Mouse (Mus musculus) MEL (cell line): Measurements from ENCODE around the gene Kl. TPM values are rescaled to one million over a fixed set of nuclear protein-coding genes. Genes with fewer than 3 reads are reported as not detected.

Experiments
- DNase-seq: peaks from one replicate; pipeline ENCODE4 v3.0.0; 2011; ENCODE audit warnings: low read depth, low spot score
- H3K27ac ChIP-seq: 2 replicates; pipeline ENCODE4 v1.5.1; 2012; ENCODE audit warnings: low read depth, mild to moderate bottlenecking, control low read depth, low read length, moderate library complexity; ENCODE audit not compliant: control insufficient read depth
- H3K27me3 ChIP-seq, 2 experiments: fragments of 150-350 bp in 1 of 2; sonication (generic) in 1 of 2; 2 replicates each; pipeline ENCODE4 v1.6.1; 2012; ENCODE audit warnings: low read length in 2 of 2, mild to moderate bottlenecking in 2 of 2, improper control_type of control experiment in 1 of 2, moderate library complexity in 1 of 2; ENCODE audit not compliant: insufficient read depth in 2 of 2, control insufficient read depth in 1 of 2
- H3K36me3 ChIP-seq, 2 experiments: 2 replicates each; pipeline ENCODE4 v1.6.1; 2012 to 2014; ENCODE audit warnings: low read length in 2 of 2, improper control_type of control experiment in 1 of 2, inconsistent platforms in 1 of 2, mild to moderate bottlenecking in 1 of 2; ENCODE audit not compliant: insufficient read depth in 2 of 2, control insufficient read depth in 1 of 2
- H3K4me1 ChIP-seq, 2 experiments: fragments of 150-350 bp in 1 of 2; sonication (generic) in 1 of 2; 2 replicates each; pipeline ENCODE4 v1.6.1; 2012; ENCODE audit warnings: low read length in 2 of 2, improper control_type of control experiment in 1 of 2, mild to moderate bottlenecking in 1 of 2; ENCODE audit not compliant: insufficient read depth in 2 of 2, control insufficient read depth in 1 of 2
- H3K4me3 ChIP-seq, 2 experiments: fragments of 150-350 bp in 1 of 2; sonication (generic) in 1 of 2; 2 replicates each; pipeline ENCODE4 v1.5.1; 2012; ENCODE audit warnings: low read depth in 2 of 2, low read length in 2 of 2, mild to moderate bottlenecking in 2 of 2, moderate library complexity in 2 of 2, control low read depth in 1 of 2, improper control_type of control experiment in 1 of 2; ENCODE audit not compliant: control insufficient read depth in 1 of 2, insufficient read depth in 1 of 2
- H3K79me2 ChIP-seq: 2 replicates; pipeline ENCODE4 v1.6.1; 2012; ENCODE audit warnings: mild to moderate bottlenecking, low read length, moderate library complexity; ENCODE audit not compliant: control insufficient read depth, poor library complexity, insufficient read depth
- H3K9ac ChIP-seq: 2 replicates; pipeline ENCODE4 v1.6.1; 2012; ENCODE audit warnings: low read depth, mild to moderate bottlenecking, control low read depth, low read length, moderate library complexity; ENCODE audit not compliant: control insufficient read depth, poor library complexity, severe bottlenecking
- H3K9me3 ChIP-seq: fragments of 150-350 bp; sonication (generic); replicated peaks from 2 replicates; pipeline ENCODE4 v1.6.1; 2012; ENCODE audit warnings: mild to moderate bottlenecking, low read length, improper control_type of control experiment, moderate library complexity; ENCODE audit not compliant: insufficient read depth
- E2F4 ChIP-seq: IDR thresholded peaks from 2 replicates; pipeline ENCODE4 v1.6.1; 2011; ENCODE audit warnings: low read depth, low read length, improper control_type of control experiment, borderline replicate concordance
- EP300 ChIP-seq, 2 experiments: IDR thresholded peaks; 2 replicates each; pipeline ENCODE4 v1.6.1; 2011; ENCODE audit warnings: improper control_type of control experiment in 2 of 2, low read length in 2 of 2, low read depth in 1 of 2, mild to moderate bottlenecking in 1 of 2
- HCFC1 ChIP-seq: IDR thresholded peaks from 2 replicates; pipeline ENCODE4 v1.6.1; 2012; ENCODE audit warnings: low read depth, mild to moderate bottlenecking, inconsistent platforms, low read length, improper control_type of control experiment, moderate library complexity
- JUND ChIP-seq: IDR thresholded peaks from 2 replicates; pipeline ENCODE4 v1.6.1; 2011; ENCODE audit warnings: low read depth, mild to moderate bottlenecking, improper control_type of control experiment, low read length
- MEF2A ChIP-seq: IDR thresholded peaks from 2 replicates; pipeline ENCODE4 v1.6.1; 2014; ENCODE audit warnings: low read depth, mild to moderate bottlenecking, inconsistent platforms, low read length, improper control_type of control experiment; ENCODE audit not compliant: poor library complexity, insufficient replicate concordance, severe bottlenecking; ENCODE audit errors: extremely low read depth
- MXI1 ChIP-seq: IDR thresholded peaks from 2 replicates; pipeline ENCODE4 v1.6.1; 2011; ENCODE audit warnings: mild to moderate bottlenecking, low read depth, low read length, improper control_type of control experiment
- MYC ChIP-seq: IDR thresholded peaks from 2 replicates; pipeline ENCODE4 v1.6.1; 2011; ENCODE audit warnings: low read depth, mild to moderate bottlenecking, low read length, improper control_type of control experiment, moderate library complexity
- NRF1 ChIP-seq: IDR thresholded peaks from 2 replicates; pipeline ENCODE4 v1.6.1; 2014; ENCODE audit warnings: low read depth, mild to moderate bottlenecking, inconsistent platforms, low read length, improper control_type of control experiment, moderate library complexity; ENCODE audit not compliant: poor library complexity, insufficient read depth, severe bottlenecking
- POLR2A ChIP-seq, 2 experiments: IDR thresholded peaks; 2 replicates each; pipeline ENCODE4 v1.6.1; 2011 to 2012; ENCODE audit warnings: low read length in 2 of 2, mild to moderate bottlenecking in 2 of 2, control low read depth in 1 of 2, improper control_type of control experiment in 1 of 2, low read depth in 1 of 2, moderate library complexity in 1 of 2; ENCODE audit not compliant: control insufficient read depth in 1 of 2, insufficient read depth in 1 of 2, poor library complexity in 1 of 2
- RAD21 ChIP-seq: IDR thresholded peaks from 2 replicates; pipeline ENCODE4 v1.6.1; 2011; ENCODE audit warnings: mild to moderate bottlenecking, low read depth, low read length, improper control_type of control experiment
- SIN3A ChIP-seq: IDR thresholded peaks from 2 replicates; pipeline ENCODE4 v1.6.1; 2012; ENCODE audit warnings: low read length, improper control_type of control experiment, inconsistent platforms
- SMC3 ChIP-seq: IDR thresholded peaks from 2 replicates; pipeline ENCODE4 v1.6.1; 2011; ENCODE audit warnings: low read depth, low read length, improper control_type of control experiment
- TAL1 ChIP-seq: IDR thresholded peaks from 2 replicates; pipeline ENCODE4 v1.6.1; 2012; ENCODE audit warnings: mild to moderate bottlenecking, inconsistent platforms, low read length, moderate library complexity, mixed read lengths
- USF1 ChIP-seq: IDR thresholded peaks from 2 replicates; pipeline ENCODE4 v1.6.1; 2014; ENCODE audit warnings: low read depth, mild to moderate bottlenecking, inconsistent platforms, low read length, improper control_type of control experiment, moderate library complexity
- USF2 ChIP-seq, 2 experiments: IDR thresholded peaks; 2 replicates each; pipeline ENCODE4 v1.6.1; 2011 to 2012; ENCODE audit warnings: improper control_type of control experiment in 2 of 2, low read length in 2 of 2, borderline replicate concordance in 1 of 2, inconsistent platforms in 1 of 2, low read depth in 1 of 2, mild to moderate bottlenecking in 1 of 2; ENCODE audit not compliant: insufficient read depth in 1 of 2
- ZNF384 ChIP-seq: IDR thresholded peaks from 2 replicates; pipeline ENCODE4 v1.6.1; 2012; ENCODE audit warnings: low read depth, mild to moderate bottlenecking, inconsistent platforms, low read length, improper control_type of control experiment
- polyA plus RNA-seq, 2 experiments: library from polyadenylated mRNA; stranded (reverse) in 1 of 2; unstranded in 1 of 2; fragments of >175 nt in 1 of 2; fragments of >200 nt in 1 of 2; gene quantifications; 2 replicates each; pipeline versions ENCODE4 v1.2.1 to v1.2.4; 2012; ENCODE audit warnings: low replicate concordance in 2 of 2, low read depth in 1 of 2; ENCODE audit not compliant: insufficient read length in 2 of 2, insufficient read depth in 1 of 2, missing spikeins in 1 of 2
- total RNA-seq: library from RNA; depleted of rRNA; stranded (reverse); fragments of 300-350 nt; gene quantifications from 2 replicates; pipeline ENCODE4 v1.2.3, GENCODE M21; 2012

Gene Kl
- total and polyA plus RNA-seq, 3 experiments, result not detected

- no peak for DNase-seq
- H3K9me3 ChIP-seq, result no peaks in the 10 kb centered on the region
Observed at GRCm38 (mm10) chr5:150912156-150912555, 40.3 kb upstream of the Kl start.

GRCm38 (mm10) chr5:150912656-150913055 is 39.8 kb upstream of the Kl start:
- Histone ChIP-seq H3K27ac (no peak overlapping the region), H3K79me2 (no peaks in the 10 kb centered on the region), H3K36me3 (no peaks in the 10 kb centered on the region), H3K4me3 (no peak overlapping the region), H3K27me3 (no peaks in the 10 kb centered on the region), H3K9ac (no peak overlapping the region), H3K4me1 (no peaks in the 10 kb centered on the region), H3K9me3 (no peaks in the 10 kb centered on the region)
- no peak for DNase-seq
- TF ChIP-seq SIN3A (no peak), POLR2A (IDR thresholded peaks at IDR 0.05; ENCODE audit: control insufficient read depth in 1 of 2, insufficient read depth in 1 of 2, low read depth in 1 of 2, low read length in 2 of 2, poor library complexity in 1 of 2) (no peak), USF1 (no peak), HCFC1 (no peak), USF2 (IDR thresholded peaks at IDR 0.05; ENCODE audit: borderline replicate concordance in 1 of 2, insufficient read depth in 1 of 2, low read depth in 1 of 2, low read length in 2 of 2) (no peak), MEF2A (no peak), E2F4 (no peak), NRF1 (no peak), JUND (no peak), SMC3 (no peak)

More at GRCm38 (mm10) chr5:150912156-150912555, 40.3 kb upstream of the Kl start:
- Histone ChIP-seq H3K9ac (no peak overlapping the region), H3K27me3 (no peaks in the 10 kb centered on the region), H3K36me3 (no peaks in the 10 kb centered on the region), H3K4me3 (no peak overlapping the region), H3K4me1 (no peaks in the 10 kb centered on the region), H3K27ac (no peak overlapping the region), H3K79me2 (no peaks in the 10 kb centered on the region)
- TF ChIP-seq TAL1 (no peak), EP300 (IDR thresholded peaks at IDR 0.05; ENCODE audit: low read depth in 1 of 2, low read length in 2 of 2) (no peak), MXI1 (no peak), ZNF384 (no peak), HCFC1 (no peak), MYC (no peak), RAD21 (no peak)
